Mouse (Mus musculus): ENCODE measurements around the gene 1700029P11Rik.

GRCm38 (mm10) chr15:82027276-82027675 lies 46.9 kb downstream of the 1700029P11Rik start:
- TF ChIP-seq CTCF (IDR thresholded peaks at IDR 0.05; ENCODE audit: control insufficient read depth, insufficient read depth, insufficient replicate concordance, low read depth, low read length) (no peak), POLR2A (IDR thresholded peaks at IDR 0.05; ENCODE audit: control insufficient read depth, low read depth, low read length) (no peak)

Data from testis, adult 2 months (tissue).